Mouse (Mus musculus): ENCODE measurements at regions not wholly inside any gene's neighbourhood (a gene's known extent, or its start where the extent isn't known, plus 50 kb on each side); places are given as distances from the start of the nearest gene placed in this dataset.

GRCm38 (mm10) chr16:75663871-75664270, 71.2 kb downstream of the Rbm11 start:
- intact Hi-C loops (cut with DNase I) = no loop called here

GRCm38 (mm10) chr16:75667589-75667988, 74.9 kb downstream of the Rbm11 start:
- intact Hi-C loops (cut with DNase I) = no loop called here
- DNase-seq = no peak

More at GRCm38 (mm10) chr16:75663871-75664270, 71.2 kb downstream of the Rbm11 start:
- no peak for DNase-seq

- intact Hi-C loops (cut with DNase I) = loop anchor here (5.0 kb wide), 1 partner anchor 1225 kb away; no protein-coding TSS in a partner anchor
- no peak for DNase-seq
Observed at GRCm38 (mm10) chr16:75672112-75672511, 79.5 kb downstream of the Rbm11 start.

- intact Hi-C loops (cut with DNase I) = no loop called here
Observed at GRCm38 (mm10) chr16:75675871-75676270, 83.2 kb downstream of the Rbm11 start.

GRCm38 (mm10) chr16:75677180-75677579, 84.5 kb downstream of the Rbm11 start:
- intact Hi-C loops (cut with DNase I) = no loop called here

More at GRCm38 (mm10) chr16:75675871-75676270, 83.2 kb downstream of the Rbm11 start:
- DNase-seq = peak in 1 of 2 experiments; percentile 2

More at GRCm38 (mm10) chr16:75677180-75677579, 84.5 kb downstream of the Rbm11 start:
- no peak for DNase-seq
